Mouse (Mus musculus) cortical plate, adult 2 months (tissue): ENCODE measurements around the gene Asb8. TPM values are rescaled to one million over a fixed set of nuclear protein-coding genes. Genes with fewer than 3 reads are reported as not detected.

Source experiments
- H3K27ac ChIP-seq: fragments of 200-500 bp; 2 replicates; pipeline ENCODE4 v1.5.1; 2012; ENCODE audit warnings: low read length, control low read depth, inconsistent platforms; ENCODE audit not compliant: insufficient read depth
- H3K4me1 ChIP-seq: fragments of 200-500 bp; 2 replicates; pipeline ENCODE4 v1.6.1; 2011; ENCODE audit warnings: low read length; ENCODE audit not compliant: control insufficient read depth, insufficient read depth
- H3K4me3 ChIP-seq: fragments of 200-500 bp; 2 replicates; pipeline ENCODE4 v1.5.1; 2011; ENCODE audit warnings: mild to moderate bottlenecking, low read length, control low read depth; ENCODE audit not compliant: insufficient read depth
- CTCF ChIP-seq: fragments of 200-500 bp; IDR thresholded peaks from 2 replicates; pipeline ENCODE4 v1.5.1; 2011; ENCODE audit warnings: mild to moderate bottlenecking, control low read depth, low read length; ENCODE audit not compliant: insufficient read depth; ENCODE audit errors: extremely low read depth
- POLR2A ChIP-seq: fragments of 200-500 bp; IDR thresholded peaks from 2 replicates; pipeline ENCODE4 v1.6.1; 2011; ENCODE audit warnings: mild to moderate bottlenecking, low read length, control low read depth; ENCODE audit not compliant: insufficient read depth; ENCODE audit errors: extremely low read depth
- polyA plus RNA-seq: library from polyadenylated mRNA; depleted of rRNA; stranded (reverse); fragments of >200 nt; gene quantifications from 2 replicates; pipeline ENCODE4 v1.2.3, GENCODE M21; 2012

Asb8 gene
- polyA plus RNA-seq, 1 experiment = 69.5 TPM

GRCm38 (mm10) chr15:98173821-98174220 is 8.4 kb upstream of the Asb8 start:
- TF ChIP-seq CTCF (peak; percentile 38; the same call in 1 of the 2 replicates), POLR2A (no peak)
- Histone ChIP-seq H3K4me1 (peaks cover 2% of the 10 kb centered on the region; the same call in 1 of the 2 replicates), H3K4me3 (no peak overlapping the region), H3K27ac (no peak overlapping the region)

- peaks cover 2% of the 10 kb centered on the region; the same call in 1 of the 2 replicates for H3K4me1 ChIP-seq
- no peak for TF ChIP-seq CTCF
- no peak for TF ChIP-seq POLR2A
- no peak overlapping the region for H3K27ac ChIP-seq
- H3K4me3 ChIP-seq = no peak overlapping the region
Measured at GRCm38 (mm10) chr15:98172113-98172512, 6.7 kb upstream of the Asb8 start.

GRCm38 (mm10) chr15:98170917-98171316 is 5.5 kb upstream of the Asb8 start:
- peak overlapping the region; percentile 52; the same call in 1 of the 2 replicates for H3K4me3 ChIP-seq

GRCm38 (mm10) chr15:98170365-98170764 is 4.9 kb upstream of the Asb8 start:
- Histone ChIP-seq H3K4me3 (peak overlapping the region; percentile 52), H3K4me1 (peaks cover 2% of the 10 kb centered on the region; the same call in 1 of the 2 replicates), H3K27ac (no peak overlapping the region)
- no peak for TF ChIP-seq POLR2A
- no peak for TF ChIP-seq CTCF

More at GRCm38 (mm10) chr15:98170917-98171316, 5.5 kb upstream of the Asb8 start:
- TF ChIP-seq CTCF = no peak
- no peak for TF ChIP-seq POLR2A
- no peak overlapping the region for H3K27ac ChIP-seq
- peaks cover 2% of the 10 kb centered on the region; the same call in 1 of the 2 replicates for H3K4me1 ChIP-seq

- Histone ChIP-seq H3K27ac (no peak overlapping the region), H3K4me1 (no peaks in the 10 kb centered on the region; the same call in 1 of the 2 replicates), H3K4me3 (peak overlapping the region; percentile 52)
- TF ChIP-seq POLR2A (no peak), CTCF (no peak)
Measured at GRCm38 (mm10) chr15:98168622-98169004, 3.2 kb upstream of the Asb8 start.

- H3K4me1 ChIP-seq = no peaks in the 10 kb centered on the region; the same call in 1 of the 2 replicates
- no peak overlapping the region for H3K27ac ChIP-seq
- peak overlapping the region; percentile 52 for H3K4me3 ChIP-seq
- TF ChIP-seq POLR2A (peak; percentile 97), CTCF (no peak)
Measured at GRCm38 (mm10) chr15:98167645-98168621, 2.5 kb upstream of the Asb8 start.

GRCm38 (mm10) chr15:98166963-98167644 is 1.7 kb upstream of the Asb8 start, which contains the start of gene Ccdc184:
TSS of gene Ccdc184 (plus strand) at chr15:98167158.
- TF ChIP-seq POLR2A = no peak
- no peak for TF ChIP-seq CTCF
- Histone ChIP-seq H3K4me3 (peak within 1 kb of the TSS; percentile 52), H3K4me1 (no peaks in the 10 kb centered on the region; the same call in 1 of the 2 replicates), H3K27ac (no peak within 1 kb of the TSS)

GRCm38 (mm10) chr15:98162561-98162960 is 2.9 kb downstream of the Asb8 start:
- TF ChIP-seq POLR2A (no peak), CTCF (no peak)
- no peak overlapping the region for H3K27ac ChIP-seq
- H3K4me1 ChIP-seq = no peaks in the 10 kb centered on the region; the same call in 1 of the 2 replicates
- no peak overlapping the region for H3K4me3 ChIP-seq

GRCm38 (mm10) chr15:98161026-98161805 is 4.2 kb downstream of the Asb8 start:
- no peaks in the 10 kb centered on the region for H3K4me1 ChIP-seq
- H3K4me3 ChIP-seq = no peak overlapping the region
- TF ChIP-seq CTCF (no peak), POLR2A (no peak)
- no peak overlapping the region for H3K27ac ChIP-seq
